9 mouse cellular contexts compared by ENCODE assay signal in the genomic region with DNA sequence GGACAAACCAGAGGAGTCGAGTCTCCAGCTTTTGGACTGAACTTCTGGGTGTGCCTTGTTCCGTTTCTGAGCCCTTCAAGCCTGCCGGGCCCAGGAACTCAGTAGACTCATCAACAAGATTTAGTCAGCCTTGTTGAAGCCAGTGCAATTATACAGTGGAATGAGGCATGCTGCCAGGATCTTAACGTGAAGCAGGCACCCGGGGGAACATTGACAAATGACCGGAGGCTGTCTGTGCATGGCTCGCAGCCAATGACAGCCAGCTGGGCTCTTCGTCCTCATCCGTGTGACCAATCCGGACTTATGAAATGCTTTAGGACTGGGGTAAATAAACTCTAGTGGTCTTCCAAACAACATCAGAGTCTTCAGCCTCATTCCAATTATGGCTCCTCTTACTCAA. TPM values are rescaled to one million over a fixed set of nuclear protein-coding genes. Genes with fewer than 3 reads are reported as not detected.
DNase-seq lines count a peak whose midpoint lies in the region; ATAC-seq lines count a peak whose summit lies in the region.
"Had no signal": no experiment of that assay in that cellular context is flagged by ENCODE, and none has a peak within 500 bp of the region (broad histone marks: within the 10 kb centered on the region; RNA-seq: fewer than 3 reads in every experiment).

No protein-coding gene starts in this region.

- H3K27ac ChIP-seq in forebrain, embryonic 13.5 days = no peak overlapping the region
- no peak overlapping the region for H3K27ac ChIP-seq in forebrain, embryonic 12.5 days
- no peak overlapping the region; the same call in 1 of the 2 replicates for H3K27ac ChIP-seq in lung, embryonic 16.5 days (ENCODE audit: low read length)
- no peak overlapping the region for H3K27ac ChIP-seq in stomach, embryonic 14.5 days (ENCODE audit: low read length)
- H3K27ac ChIP-seq: liver, embryonic 15.5 days had no signal

- ATAC-seq in forebrain, embryonic 13.5 days = 0 out of 2 replicates have a peak, but pooled peaks have one; percentile 59
- no peak for ATAC-seq in forebrain, embryonic 12.5 days (ENCODE audit: low FRiP score)
- ATAC-seq in lung, embryonic 16.5 days (ENCODE audit: low read depth) = peak; percentile 95
- ATAC-seq in stomach, embryonic 14.5 days (ENCODE audit: insufficient number of reproducible peaks, insufficient read depth, low FRiP score, low read depth) = peak; percentile 82; the same call in 1 of the 2 replicates
- no peak for ATAC-seq in erythroblast, adult 5-6 weeks (replicated peaks; ENCODE audit: low FRiP score, poor library complexity, severe bottlenecking)

- no peaks in the 10 kb centered on the region for H3K9me3 ChIP-seq in forebrain, embryonic 13.5 days (replicated peaks)
- no peaks in the 10 kb centered on the region for H3K9me3 ChIP-seq in forebrain, embryonic 12.5 days
- H3K9me3 ChIP-seq in lung, embryonic 16.5 days (ENCODE audit: control insufficient read depth, low read length) = no peaks in the 10 kb centered on the region
- no peaks in the 10 kb centered on the region for H3K9me3 ChIP-seq in stomach, embryonic 14.5 days (ENCODE audit: control insufficient read depth, low read depth, low read length)
- H3K9me3 ChIP-seq: liver, embryonic 15.5 days had no signal

- no peaks in the 10 kb centered on the region for H3K36me3 ChIP-seq in forebrain, embryonic 13.5 days (ENCODE audit: poor library complexity, severe bottlenecking)
- no peaks in the 10 kb centered on the region for H3K36me3 ChIP-seq in forebrain, embryonic 12.5 days (replicated peaks)
- H3K36me3 ChIP-seq in lung, embryonic 16.5 days (ENCODE audit: control insufficient read depth, insufficient read depth, low read length) = no peaks in the 10 kb centered on the region
- no peaks in the 10 kb centered on the region for H3K36me3 ChIP-seq in stomach, embryonic 14.5 days (ENCODE audit: control insufficient read depth, insufficient read depth, low read length)
- H3K36me3 ChIP-seq: liver, embryonic 15.5 days had no signal

- H3K4me1 ChIP-seq in forebrain, embryonic 13.5 days = peaks cover 5% of the 10 kb centered on the region; the same call in 1 of the 2 replicates
- H3K4me1 ChIP-seq in forebrain, embryonic 12.5 days = no peaks in the 10 kb centered on the region
- H3K4me1 ChIP-seq in lung, embryonic 16.5 days (replicated peaks; ENCODE audit: control insufficient read depth, insufficient read depth, low read length) = peaks cover 5% of the 10 kb centered on the region
- H3K4me1 ChIP-seq in stomach, embryonic 14.5 days (ENCODE audit: control insufficient read depth, insufficient read depth, low read length) = peaks cover 12% of the 10 kb centered on the region; the same call in 1 of the 2 replicates
- H3K4me1 ChIP-seq: liver, embryonic 15.5 days had no signal

- no peak overlapping the region for H3K4me3 ChIP-seq in forebrain, embryonic 13.5 days
- H3K4me3 ChIP-seq in forebrain, embryonic 12.5 days (replicated peaks) = no peak overlapping the region
- H3K4me3 ChIP-seq in lung, embryonic 16.5 days (ENCODE audit: low read length) = no peak overlapping the region
- H3K4me3 ChIP-seq in stomach, embryonic 14.5 days (ENCODE audit: low read depth, low read length) = no peak overlapping the region
- H3K4me3 ChIP-seq: liver, embryonic 15.5 days had no signal

- H3K9ac ChIP-seq in forebrain, embryonic 13.5 days = no peak overlapping the region
- no peak overlapping the region for H3K9ac ChIP-seq in forebrain, embryonic 12.5 days
- H3K9ac ChIP-seq in lung, embryonic 16.5 days (ENCODE audit: low read length) = no peak overlapping the region
- H3K9ac ChIP-seq in stomach, embryonic 14.5 days (replicated peaks; ENCODE audit: low read depth, low read length) = no peak overlapping the region
- H3K9ac ChIP-seq: liver, embryonic 15.5 days had no signal

- whole genome bisulfite sequencing in forebrain, embryonic 13.5 days = 55% methylated on average over 10 of the region's 10 CpGs
- 85% methylated on average over 10 of the region's 10 CpGs for WGBS in forebrain, embryonic 12.5 days
- 16% methylated on average over 10 of the region's 10 CpGs for WGBS in lung, embryonic 16.5 days
- 17% methylated on average over 10 of the region's 10 CpGs for WGBS in stomach, embryonic 14.5 days

- no peaks in the 10 kb centered on the region for H3K27me3 ChIP-seq in forebrain, embryonic 13.5 days
- no peaks in the 10 kb centered on the region for H3K27me3 ChIP-seq in forebrain, embryonic 12.5 days
- H3K27me3 ChIP-seq in lung, embryonic 16.5 days (ENCODE audit: control insufficient read depth, insufficient read depth, low read depth, low read length) = no peaks in the 10 kb centered on the region
- no peaks in the 10 kb centered on the region for H3K27me3 ChIP-seq in stomach, embryonic 14.5 days (ENCODE audit: control insufficient read depth, insufficient read depth, low read length)
- H3K27me3 ChIP-seq: liver, embryonic 15.5 days had no signal

- DNase-seq in adrenal gland, adult 18-20 months (ENCODE audit: low spot score in 2 of 2) = peak; percentile 45 to 61
- peak; percentile 86 for DNase-seq in heart, adult 8-10 months (ENCODE audit: low spot score)
- DNase-seq in kidney, adult 8-10 months = peak; percentile 66 to 69

- no peak overlapping the region for H3K4me2 ChIP-seq in forebrain, embryonic 13.5 days
- H3K4me2 ChIP-seq in forebrain, embryonic 12.5 days = no peak overlapping the region
- H3K4me2 ChIP-seq in lung, embryonic 16.5 days (ENCODE audit: low read depth, low read length) = no peak overlapping the region
- no peak overlapping the region for H3K4me2 ChIP-seq in stomach, embryonic 14.5 days (replicated peaks; ENCODE audit: low read depth, low read length)
- H3K4me2 ChIP-seq: liver, embryonic 15.5 days had no signal

RNA-seq across cellular contexts. Expression of gene Adgrf1, which starts 29.0 kb away (rescaled TPM):
- not detected in 2 replicates for polyA plus RNA-seq in forebrain, embryonic 13.5 days (2015; fragmentation: Nextera tagmentation; extraction: Ambion mirVana)
- not detected in 2 replicates for polyA plus RNA-seq in forebrain, embryonic 12.5 days (2016; fragmentation: Nextera tagmentation; extraction: Ambion mirVana)
- total RNA-seq in adrenal gland, adult 18-20 months (2021) = not detected
- total RNA-seq in heart, adult 8-10 months (2022) = not detected
- not detected in 2 replicates for polyA plus RNA-seq in lung, embryonic 16.5 days (2015; fragmentation: Nextera tagmentation; extraction: Ambion mirVana)
- polyA plus RNA-seq in stomach, embryonic 14.5 days (2014; fragmentation: Nextera tagmentation; extraction: Ambion mirVana) = not detected in 2 replicates
- total RNA-seq in erythroblast, adult 5-6 weeks (2015; ENCODE audit: low replicate concordance) = not detected in 2 replicates
- not detected in 2 replicates for total RNA-seq in erythroblast, adult 5-6 weeks (2017; ENCODE audit: low replicate concordance)

Comparison
In these comparisons a context has a peak if more than half of its experiments do, and no peak if none do; other contexts are left out.
1. ATAC-seq: peak in forebrain, embryonic 13.5 days (single experiment), lung, embryonic 16.5 days (single experiment) and stomach, embryonic 14.5 days (single experiment); none in forebrain, embryonic 12.5 days (single experiment) and erythroblast, adult 5-6 weeks (single experiment).
2. Peak in every context shown above with its lines, with median percentiles within 50 percentile points of each other: DNase-seq.